Comparison of ENCODE assay signal across 8 mouse cellular contexts in genomic region chr15:83607115-83607802, GRCm38 (mm10). TPM values are rescaled to one million over a fixed set of nuclear protein-coding genes. Genes with fewer than 3 reads are reported as not detected.
DNase-seq lines count a peak whose midpoint lies in the region; ATAC-seq and TF ChIP-seq lines count a peak whose summit lies in the region.

No protein-coding gene starts in this region.

- no peaks in the 10 kb centered on the region for H3K9me3 ChIP-seq in neural tube, embryonic 15.5 days (replicated peaks)
- no peaks in the 10 kb centered on the region for H3K9me3 ChIP-seq in kidney, embryonic 15.5 days (replicated peaks)
- no peaks in the 10 kb centered on the region for H3K9me3 ChIP-seq in liver, embryonic 14.5 days (ENCODE audit: control insufficient read depth, low read length)

- peak; percentile 99 for TF ChIP-seq CTCF in liver, embryonic 14.5 days (IDR thresholded peaks at IDR 0.05; ENCODE audit: low read depth)
- peak; percentile 58 for TF ChIP-seq CTCF in olfactory bulb, adult 2 months (IDR thresholded peaks at IDR 0.05; ENCODE audit: insufficient read depth, low read depth, low read length)

- H3K4me2 ChIP-seq in neural tube, embryonic 15.5 days, result no peak overlapping the region
- H3K4me2 ChIP-seq in kidney, embryonic 15.5 days, result no peak overlapping the region
- H3K4me2 ChIP-seq in liver, embryonic 14.5 days (ENCODE audit: low read depth), result peak overlapping the region; percentile 53

- no peaks in the 10 kb centered on the region for H3K27me3 ChIP-seq in neural tube, embryonic 15.5 days (replicated peaks)
- no peaks in the 10 kb centered on the region for H3K27me3 ChIP-seq in kidney, embryonic 15.5 days
- H3K27me3 ChIP-seq in liver, embryonic 14.5 days (ENCODE audit: control insufficient read depth, insufficient read depth, low read length), result no peaks in the 10 kb centered on the region

- H3K27ac ChIP-seq in neural tube, embryonic 15.5 days (replicated peaks), result no peak overlapping the region
- no peak overlapping the region for H3K27ac ChIP-seq in kidney, embryonic 15.5 days
- peak overlapping the region; percentile 27; the same call in 1 of the 2 replicates for H3K27ac ChIP-seq in liver, embryonic 14.5 days
- H3K27ac ChIP-seq in olfactory bulb, adult 2 months (ENCODE audit: insufficient read depth, low read depth, low read length), result no peak overlapping the region

- H3K9ac ChIP-seq in neural tube, embryonic 15.5 days (replicated peaks), result no peak overlapping the region
- H3K9ac ChIP-seq in kidney, embryonic 15.5 days, result no peak overlapping the region
- H3K9ac ChIP-seq in liver, embryonic 14.5 days (replicated peaks), result peak overlapping the region; percentile 31

- H3K4me3 ChIP-seq in neural tube, embryonic 15.5 days (replicated peaks), result no peak overlapping the region
- no peak overlapping the region for H3K4me3 ChIP-seq in kidney, embryonic 15.5 days (replicated peaks)
- H3K4me3 ChIP-seq in liver, embryonic 14.5 days (ENCODE audit: insufficient read depth in 1 of 2, low read depth in 2 of 2, low read length in 2 of 2), result no peak overlapping the region
- H3K4me3 ChIP-seq in olfactory bulb, adult 2 months (ENCODE audit: insufficient read depth, low read depth, low read length), result no peak overlapping the region

- no peak for ATAC-seq in neural tube, embryonic 15.5 days (ENCODE audit: low FRiP score)
- peak; percentile 52; the same call in 1 of the 2 replicates for ATAC-seq in kidney, embryonic 15.5 days (replicated peaks; ENCODE audit: low FRiP score)
- peak; percentile 60 for ATAC-seq in liver, embryonic 14.5 days (ENCODE audit: insufficient read depth)

- no peaks in the 10 kb centered on the region for H3K36me3 ChIP-seq in neural tube, embryonic 15.5 days
- H3K36me3 ChIP-seq in kidney, embryonic 15.5 days, result no peaks in the 10 kb centered on the region
- no peaks in the 10 kb centered on the region for H3K36me3 ChIP-seq in liver, embryonic 14.5 days (replicated peaks; ENCODE audit: control insufficient read depth, insufficient read depth, low read depth)

- no peak for TF ChIP-seq EP300 in liver, embryonic 14.5 days (IDR thresholded peaks at IDR 0.05; ENCODE audit: low read depth)

- no peak for TF ChIP-seq POLR2A in olfactory bulb, adult 2 months (IDR thresholded peaks at IDR 0.05; ENCODE audit: insufficient read depth, low read depth, low read length)

- 50% methylated on average over 15 of the region's 15 CpGs for WGBS in neural tube, embryonic 15.5 days
- 46% methylated on average over 15 of the region's 15 CpGs for WGBS in kidney, embryonic 15.5 days
- 41% methylated on average over 15 of the region's 15 CpGs for WGBS in liver, embryonic 14.5 days (ENCODE audit: insufficient replicate concordance)
- WGBS in olfactory bulb, adult 2 months, result 48% methylated on average over 15 of the region's 15 CpGs

- DNase-seq in neural tube, embryonic 10.5 days (ENCODE audit: extremely low spot score, low spot score), result peak; percentile 66
- peak; percentile 83 for DNase-seq in c-Kit-positive CD71-positive TER-119-positive erythroid progenitor cells, embryonic 14.5 days (ENCODE audit: low spot score)
- peak; percentile 39 to 59 for DNase-seq in frontal cortex, postnatal 36 days (ENCODE audit: low spot score in 2 of 2)
- peak; percentile 65 to 67 (median 67) for DNase-seq in liver, embryonic 14.5 days (ENCODE audit: low read depth in 3 of 3, low spot score in 3 of 3)
- DNase-seq in thymus, adult 18-20 months, result peak; percentile 51 to 60

- no peaks in the 10 kb centered on the region for H3K4me1 ChIP-seq in neural tube, embryonic 15.5 days
- peaks cover 10% of the 10 kb centered on the region for H3K4me1 ChIP-seq in kidney, embryonic 15.5 days
- H3K4me1 ChIP-seq in liver, embryonic 14.5 days (replicated peaks; ENCODE audit: control insufficient read depth in 2 of 2, insufficient read depth in 2 of 2, low read length in 1 of 2), result peaks cover 14 to 18% of the 10 kb centered on the region in 2 experiments
- H3K4me1 ChIP-seq in olfactory bulb, adult 2 months (ENCODE audit: control insufficient read depth, insufficient read depth, low read length), result peaks cover 15% of the 10 kb centered on the region

RNA-seq across cellular contexts. Expression of gene Ttll12, which starts 12.3 kb away (rescaled TPM):
- 37.3 and 42.0 TPM in 2 replicates for polyA plus RNA-seq in neural tube, embryonic 15.5 days (2015; fragmentation: Nextera tagmentation; extraction: Ambion mirVana)
- 35.2 and 38.6 TPM in 2 replicates for polyA plus RNA-seq in kidney, embryonic 15.5 days (2015; fragmentation: Nextera tagmentation; extraction: Ambion mirVana)
- polyA plus RNA-seq in liver, embryonic 14.5 days (2012; rRNA removed), result 29.9 and 32.5 TPM in 2 replicates
- polyA plus RNA-seq in liver, embryonic 14.5 days (2014; fragmentation: Nextera tagmentation; extraction: Ambion mirVana), result 36.2 and 43.7 TPM in 2 replicates
- polyA plus RNA-seq in olfactory bulb, adult 2 months (2012; ENCODE audit: insufficient read depth, insufficient read length, low replicate concordance, missing spikeins), result not detected in 2 replicates

RNA-seq across cellular contexts. Expression of gene Mcat, which starts 43.7 kb away (rescaled TPM):
- polyA plus RNA-seq in neural tube, embryonic 15.5 days (2015; fragmentation: Nextera tagmentation; extraction: Ambion mirVana), result 31.4 and 36.6 TPM in 2 replicates
- polyA plus RNA-seq in kidney, embryonic 15.5 days (2015; fragmentation: Nextera tagmentation; extraction: Ambion mirVana), result 35.1 and 36.6 TPM in 2 replicates
- polyA plus RNA-seq in liver, embryonic 14.5 days (2012; rRNA removed), result 9.8 and 10.9 TPM in 2 replicates
- polyA plus RNA-seq in liver, embryonic 14.5 days (2014; fragmentation: Nextera tagmentation; extraction: Ambion mirVana), result 15.5 and 17.7 TPM in 2 replicates
- polyA plus RNA-seq in olfactory bulb, adult 2 months (2012; ENCODE audit: insufficient read depth, insufficient read length, low replicate concordance, missing spikeins), result not detected in 2 replicates

RNA-seq across cellular contexts. Expression of gene Tspo, which starts 43.9 kb away (rescaled TPM):
- 9.6 and 30.0 TPM in 2 replicates for polyA plus RNA-seq in neural tube, embryonic 15.5 days (2015; fragmentation: Nextera tagmentation; extraction: Ambion mirVana)
- 69.2 and 77.2 TPM in 2 replicates for polyA plus RNA-seq in kidney, embryonic 15.5 days (2015; fragmentation: Nextera tagmentation; extraction: Ambion mirVana)
- 98.4 and 108 TPM in 2 replicates for polyA plus RNA-seq in liver, embryonic 14.5 days (2012; rRNA removed)
- 243 and 246 TPM in 2 replicates for polyA plus RNA-seq in liver, embryonic 14.5 days (2014; fragmentation: Nextera tagmentation; extraction: Ambion mirVana)
- polyA plus RNA-seq in olfactory bulb, adult 2 months (2012; ENCODE audit: insufficient read depth, insufficient read length, low replicate concordance, missing spikeins), result not detected in 2 replicates

Comparison
In these comparisons a context has a peak if more than half of its experiments do, and no peak if none do; other contexts are left out.
1. RNA of gene Ttll12, which starts 12.3 kb away (polyA plus RNA-seq): 35.2 to 38.6 TPM in kidney, embryonic 15.5 days, 37.3 to 42.0 TPM in neural tube, embryonic 15.5 days and 29.9 to 43.7 TPM in liver, embryonic 14.5 days; not detected in olfactory bulb, adult 2 months; every median in the first group is over 10 times any median in the second.
2. RNA of gene Tspo, which starts 43.9 kb away (polyA plus RNA-seq): 98.4 to 246 TPM in liver, embryonic 14.5 days, 69.2 to 77.2 TPM in kidney, embryonic 15.5 days and 9.6 to 30.0 TPM in neural tube, embryonic 15.5 days; not detected in olfactory bulb, adult 2 months; every median in the first group is over 10 times any median in the second.
3. Peak in every context shown above with its lines, with median percentiles within 50 percentile points of each other: DNase-seq.